Mouse (Mus musculus): ENCODE data around the gene Ajuba.

DNA sequence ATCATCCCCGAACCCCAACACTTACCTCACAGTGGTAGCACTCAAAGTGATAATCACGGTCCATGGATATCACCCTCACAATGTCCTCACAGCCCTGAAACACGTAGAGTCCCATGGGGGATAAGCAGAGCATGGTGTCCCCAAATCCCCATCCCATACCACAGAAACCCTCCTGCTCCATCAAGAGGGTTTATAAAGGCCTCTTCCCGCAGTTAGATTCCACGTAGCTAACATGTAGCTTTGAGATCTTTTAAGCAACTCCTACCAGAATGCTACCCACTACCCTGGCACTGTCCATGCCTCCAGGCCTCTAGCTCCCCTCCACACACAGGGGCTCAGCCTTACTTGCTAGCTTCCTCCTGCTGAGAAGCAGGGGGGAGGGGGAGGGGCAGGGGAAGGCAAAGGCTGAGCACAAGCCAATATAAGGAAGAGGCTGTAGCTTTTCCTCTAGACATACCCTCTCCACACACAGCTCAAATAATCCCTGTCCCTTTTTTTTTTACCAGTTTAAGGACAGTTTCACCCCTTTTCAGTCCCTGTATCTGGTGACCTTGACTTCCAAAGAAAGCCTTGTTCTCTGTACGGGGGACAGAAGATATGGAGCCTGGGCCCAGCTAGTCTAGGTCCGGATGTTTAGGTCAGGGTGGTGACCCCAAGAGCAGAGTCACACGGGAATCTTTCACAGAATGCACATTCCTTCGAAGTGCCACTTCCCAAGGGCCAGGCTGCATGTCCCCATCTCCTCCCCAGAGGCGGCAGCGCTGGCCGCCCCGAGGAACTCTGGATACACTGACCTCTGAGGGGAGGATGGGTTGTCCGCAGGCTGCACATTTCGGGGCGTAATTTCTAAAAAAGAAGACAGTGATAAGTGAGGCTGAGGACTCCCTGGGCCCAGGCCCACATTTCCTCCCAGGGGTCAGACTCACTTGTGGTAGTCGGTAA is 7.6 kb downstream of the Ajuba start:
- no peak for TF ChIP-seq CTCF (IDR thresholded peaks at IDR 0.05; ENCODE audit: control insufficient read depth, insufficient read depth, low read length)
- no peak for TF ChIP-seq POLR2A (IDR thresholded peaks at IDR 0.05; ENCODE audit: borderline replicate concordance, control insufficient read depth, low read depth, low read length)

Data from bone marrow, adult 2 months (tissue).